Mouse (Mus musculus) liver, embryonic 14.5 days (tissue): ENCODE measurements around the gene Ramp2. TPM values are rescaled to one million over a fixed set of nuclear protein-coding genes. Genes with fewer than 3 reads are reported as not detected.

Source experiments
- ATAC-seq: fragments of 200-750 bp; cut with Nextera tagmentation; 2 replicates; pipeline ENCODE4 v1.8.0; 2017; ENCODE audit warnings: moderate number of reproducible peaks, mild to moderate bottlenecking, moderate library complexity; ENCODE audit not compliant: insufficient read depth
- DNase-seq, 3 experiments: peaks; one replicate each; pipeline ENCODE4 v3.0.0-alpha.2; 2012 to 2013; ENCODE audit warnings: low read depth in 3 of 3, low spot score in 3 of 3
- H3K27ac ChIP-seq: fragments of 300-500 bp; sonication (generic); 2 replicates; pipeline ENCODE4 v1.5.1; 2014; ENCODE audit warnings: moderate library complexity, mild to moderate bottlenecking, control low read depth, inconsistent platforms
- H3K27me3 ChIP-seq: fragments of 300-500 bp; sonication (generic); 2 replicates; pipeline ENCODE4 v1.6.1; 2014; ENCODE audit warnings: mild to moderate bottlenecking, low read length, moderate library complexity; ENCODE audit not compliant: control insufficient read depth, insufficient read depth
- H3K36me3 ChIP-seq: fragments of 300-500 bp; sonication (generic); replicated peaks from 2 replicates; pipeline ENCODE4 v1.6.1; 2014; ENCODE audit warnings: low read depth; ENCODE audit not compliant: control insufficient read depth, insufficient read depth
- H3K4me1 ChIP-seq, 2 experiments: fragments of 200-500 bp in 1 of 2; fragments of 300-500 bp in 1 of 2; sonication (generic) in 1 of 2; replicated peaks; 2 replicates each; pipeline ENCODE4 v1.6.1; 2012 to 2014; ENCODE audit warnings: antibody characterized with exemption in 1 of 2, inconsistent platforms in 1 of 2, low read length in 1 of 2; ENCODE audit not compliant: control insufficient read depth in 2 of 2, insufficient read depth in 2 of 2
- H3K4me2 ChIP-seq: fragments of 300-500 bp; sonication (generic); 2 replicates; pipeline ENCODE4 v1.6.1; 2014; ENCODE audit warnings: low read depth, mild to moderate bottlenecking, control low read depth, moderate library complexity
- H3K4me3 ChIP-seq, 2 experiments: fragments of 200-500 bp in 1 of 2; fragments of 300-500 bp in 1 of 2; sonication (generic) in 1 of 2; 2 replicates each; pipeline ENCODE4 v1.5.1; 2012 to 2014; ENCODE audit warnings: low read depth in 2 of 2, low read length in 2 of 2, mild to moderate bottlenecking in 2 of 2, control low read depth in 1 of 2, inconsistent platforms in 1 of 2, moderate library complexity in 1 of 2; ENCODE audit not compliant: insufficient read depth in 1 of 2
- H3K9ac ChIP-seq: fragments of 300-500 bp; sonication (generic); replicated peaks from 2 replicates; pipeline ENCODE4 v1.6.1; 2014; ENCODE audit warnings: mild to moderate bottlenecking, control low read depth, moderate library complexity
- H3K9me3 ChIP-seq: fragments of 300-500 bp; sonication (generic); 2 replicates; pipeline ENCODE4 v1.6.1; 2016; ENCODE audit warnings: low read length, mixed read lengths; ENCODE audit not compliant: control insufficient read depth
- CTCF ChIP-seq: IDR thresholded peaks from 2 replicates; pipeline ENCODE4 v1.5.1; 2016; ENCODE audit warnings: antibody characterized with exemption, low read depth, control low read depth
- EP300 ChIP-seq: IDR thresholded peaks from 2 replicates; pipeline ENCODE4 v1.6.1; 2016; ENCODE audit warnings: antibody characterized with exemption, low read depth
- WGBS: fragments of 180-500 bp; shearing (Covaris S2); extraction: QIAGEN DNeasy Blood & Tissue Kit; methylation state at CpG from one replicate; pipeline ENCODE4 v1.1.7; 2014; ENCODE audit not compliant: insufficient replicate concordance; 5-methylcytosine and 5-hydroxymethylcytosine counted together
- polyA plus RNA-seq, 2 experiments: library from polyadenylated mRNA; depleted of rRNA in 1 of 2; stranded (reverse) in 1 of 2; unstranded in 1 of 2; fragments of >200 nt; fragmentation: Nextera tagmentation in 1 of 2; extraction: Ambion mirVana in 1 of 2; gene quantifications; 2 replicates each; pipeline versions ENCODE4 v1.2.1 to v1.2.3; 2012 to 2014

Gene Ramp2
- polyA plus RNA-seq, 2 experiments, result 15.1 to 19.0 TPM

GRCm38 (mm10) chr11:101230991-101231871 lies 14.6 kb upstream of the Ramp2 start:
- WGBS, result 4% methylated on average over 18 of the region's 18 CpGs
- Histone ChIP-seq H3K27ac (no peak overlapping the region; the same call in 1 of the 2 replicates), H3K4me1 (peaks cover 0 to 23% of the 10 kb centered on the region in 2 experiments; a peak in 2 of 4 replicates), H3K27me3 (peaks cover 31% of the 10 kb centered on the region), H3K36me3 (no peaks in the 10 kb centered on the region), H3K4me2 (peak overlapping the region; percentile 32), H3K4me3 (peak overlapping the region; percentile 16 to 20; a peak in 2 of 4 replicates), H3K9me3 (no peaks in the 10 kb centered on the region), H3K9ac (no peak overlapping the region)
- TF ChIP-seq CTCF (no peak), EP300 (no peak)
- DNase-seq (no peak), ATAC-seq (no peak)

GRCm38 (mm10) chr11:101232010-101232839 lies 13.6 kb upstream of the Ramp2 start:
- H3K4me2 ChIP-seq, result peak overlapping the region; percentile 32
- H3K4me1 ChIP-seq, result peaks cover 0 to 21% of the 10 kb centered on the region in 2 experiments; a peak in 2 of 4 replicates
- TF ChIP-seq EP300, result no peak
- TF ChIP-seq CTCF, result no peak
- 0 out of 2 replicates have a peak overlapping the region, but pooled peaks have one; percentile 23 for H3K9ac ChIP-seq
- peak; percentile 59; the same call in 1 of the 2 replicates for ATAC-seq
- DNase-seq, result no peak
- H3K36me3 ChIP-seq, result no peaks in the 10 kb centered on the region
- peaks cover 31% of the 10 kb centered on the region for H3K27me3 ChIP-seq
- H3K27ac ChIP-seq, result no peak overlapping the region
- H3K9me3 ChIP-seq, result no peaks in the 10 kb centered on the region
- WGBS, result 17% methylated on average over 6 of the region's 6 CpGs
- peak overlapping the region in 1 of 2 experiments; percentile 16; a peak in 1 of 4 replicates for H3K4me3 ChIP-seq

GRCm38 (mm10) chr11:101233240-101233639 lies 12.6 kb upstream of the Ramp2 start:
- H3K9me3 ChIP-seq, result no peaks in the 10 kb centered on the region
- H3K4me2 ChIP-seq, result no peak overlapping the region
- peaks cover 31% of the 10 kb centered on the region for H3K27me3 ChIP-seq
- no peak overlapping the region for H3K9ac ChIP-seq
- peaks cover 0 to 21% of the 10 kb centered on the region in 2 experiments; a peak in 2 of 4 replicates for H3K4me1 ChIP-seq
- no peak for DNase-seq
- 33% methylated on average over 1 of the region's 1 CpGs for WGBS
- H3K36me3 ChIP-seq, result no peaks in the 10 kb centered on the region
- TF ChIP-seq CTCF (no peak), EP300 (no peak)
- no peak overlapping the region for H3K4me3 ChIP-seq
- ATAC-seq, result no peak
- no peak overlapping the region for H3K27ac ChIP-seq

GRCm38 (mm10) chr11:101234124-101234523 lies 11.7 kb upstream of the Ramp2 start:
- TF ChIP-seq EP300 (no peak), CTCF (no peak)
- peaks cover 28% of the 10 kb centered on the region for H3K27me3 ChIP-seq

GRCm38 (mm10) chr11:101235429-101235828 lies 10.4 kb upstream of the Ramp2 start:
- peaks cover 0 to 16% of the 10 kb centered on the region in 2 experiments; a peak in 2 of 4 replicates for H3K4me1 ChIP-seq
- no peak for DNase-seq
- no peak overlapping the region for H3K4me2 ChIP-seq
- ATAC-seq, result no peak
- H3K9ac ChIP-seq, result no peak overlapping the region
- no peaks in the 10 kb centered on the region for H3K9me3 ChIP-seq
- H3K27ac ChIP-seq, result no peak overlapping the region
- peaks cover 18% of the 10 kb centered on the region for H3K27me3 ChIP-seq
- no peaks in the 10 kb centered on the region for H3K36me3 ChIP-seq
- no peak for TF ChIP-seq CTCF
- TF ChIP-seq EP300, result no peak
- H3K4me3 ChIP-seq, result no peak overlapping the region

More at GRCm38 (mm10) chr11:101234124-101234523, 11.7 kb upstream of the Ramp2 start:
- no peak overlapping the region for H3K27ac ChIP-seq
- H3K4me1 ChIP-seq, result peaks cover 0 to 21% of the 10 kb centered on the region in 2 experiments; a peak in 2 of 4 replicates
- ATAC-seq, result no peak
- H3K4me2 ChIP-seq, result no peak overlapping the region
- no peaks in the 10 kb centered on the region for H3K36me3 ChIP-seq
- no peak overlapping the region for H3K9ac ChIP-seq
- H3K9me3 ChIP-seq, result no peaks in the 10 kb centered on the region
- no peak for DNase-seq
- H3K4me3 ChIP-seq, result no peak overlapping the region
